Mouse (Mus musculus) intestine, postnatal 0 days (tissue): Measurements from ENCODE around the gene Rad9a. TPM values are rescaled to one million over a fixed set of nuclear protein-coding genes. Genes with fewer than 3 reads are reported as not detected.
A peak's percentile ranks its signal among the peaks of the same experiment; 100 is the strongest.

Experiments used
- ATAC-seq: fragments of 200-750 bp; cut with Nextera tagmentation; 2 replicates; pipeline ENCODE4 v1.8.0; 2017; ENCODE audit warnings: mild to moderate bottlenecking, moderate TSS enrichment, moderate library complexity
- H3K27ac ChIP-seq: fragments of 300-500 bp; sonication (generic); 2 replicates; pipeline ENCODE4 v1.5.1; 2014; ENCODE audit warnings: mild to moderate bottlenecking, low read depth, low read length, moderate library complexity
- H3K27me3 ChIP-seq: fragments of 300-500 bp; sonication (generic); replicated peaks from 2 replicates; pipeline ENCODE4 v1.6.1; 2014; ENCODE audit warnings: low read length, mixed read lengths; ENCODE audit not compliant: control insufficient read depth, insufficient read depth
- H3K36me3 ChIP-seq: fragments of 300-500 bp; sonication (generic); 2 replicates; pipeline ENCODE4 v1.6.1; 2014; ENCODE audit warnings: mild to moderate bottlenecking, moderate library complexity; ENCODE audit not compliant: control insufficient read depth, insufficient read depth
- H3K4me1 ChIP-seq: fragments of 300-500 bp; sonication (generic); replicated peaks from 2 replicates; pipeline ENCODE4 v1.6.1; 2014; ENCODE audit warnings: antibody characterized with exemption, low read length, mixed read lengths; ENCODE audit not compliant: control insufficient read depth, insufficient read depth
- H3K4me2 ChIP-seq: fragments of 300-500 bp; sonication (generic); replicated peaks from 2 replicates; pipeline ENCODE4 v1.6.1; 2014; ENCODE audit warnings: low read depth, mild to moderate bottlenecking, moderate library complexity
- H3K4me3 ChIP-seq: fragments of 300-500 bp; sonication (generic); 2 replicates; pipeline ENCODE4 v1.5.1; 2014; ENCODE audit warnings: low read depth, low read length
- H3K9ac ChIP-seq: fragments of 300-500 bp; sonication (generic); 2 replicates; pipeline ENCODE4 v1.6.1; 2014; ENCODE audit warnings: mild to moderate bottlenecking, low read depth, low read length
- H3K9me3 ChIP-seq: fragments of 300-500 bp; sonication (generic); 2 replicates; pipeline ENCODE4 v1.6.1; 2016; ENCODE audit warnings: mixed run types; ENCODE audit not compliant: control insufficient read depth
- CTCF ChIP-seq: sonication (generic); IDR thresholded peaks from 2 replicates; pipeline ENCODE4 v1.5.1; 2016; ENCODE audit warnings: low read depth, mild to moderate bottlenecking, control low read depth, antibody characterized with exemption, moderate library complexity
- WGBS: fragments of 180-500 bp; shearing (Covaris S2); extraction: QIAGEN DNeasy Blood & Tissue Kit; methylation state at CpG from one replicate; pipeline ENCODE4 v1.1.7; 2014; 5-methylcytosine and 5-hydroxymethylcytosine counted together
- polyA plus RNA-seq: library from polyadenylated mRNA; unstranded; fragments of >200 nt; fragmentation: Nextera tagmentation; extraction: Ambion mirVana; gene quantifications from 2 replicates; pipeline ENCODE4 v1.2.1, GENCODE M21; 2015

Rad9a gene
- polyA plus RNA-seq, 1 experiment from 2014 or later: 12.3 TPM

GRCm38 (mm10) chr19:4206971-4207370, 5.5 kb upstream of the Rad9a start:
- Histone ChIP-seq H3K27ac (no peak overlapping the region), H3K9me3 (no peaks in the 10 kb centered on the region), H3K9ac (no peak overlapping the region), H3K36me3 (no peaks in the 10 kb centered on the region), H3K4me2 (no peak overlapping the region), H3K27me3 (0 out of 2 replicates have a peak, but pooled peaks cover 2% of the 10 kb centered on the region), H3K4me3 (no peak overlapping the region), H3K4me1 (peaks cover 3% of the 10 kb centered on the region; the same call in 1 of the 2 replicates)
- peak; percentile 100 for TF ChIP-seq CTCF
- ATAC-seq: peak; percentile 58; the same call in 1 of the 2 replicates
- 0% methylated on average over 2 of the region's 2 CpGs for WGBS

- Histone ChIP-seq H3K4me2 (no peak overlapping the region), H3K9ac (no peak overlapping the region), H3K27me3 (0 out of 2 replicates have a peak, but pooled peaks cover 2% of the 10 kb centered on the region), H3K4me3 (no peak overlapping the region), H3K9me3 (no peaks in the 10 kb centered on the region), H3K4me1 (peaks cover 12% of the 10 kb centered on the region; the same call in 1 of the 2 replicates), H3K27ac (no peak overlapping the region), H3K36me3 (no peaks in the 10 kb centered on the region; the same call in 1 of the 2 replicates)
- WGBS: 59% methylated on average over 4 of the region's 4 CpGs
- no peak; the same call in 1 of the 2 replicates for TF ChIP-seq CTCF
- ATAC-seq: no peak
Measured at GRCm38 (mm10) chr19:4204889-4205288, 3.4 kb upstream of the Rad9a start.

- WGBS: 71% methylated on average over 13 of the region's 13 CpGs
- H3K36me3 ChIP-seq: peaks cover 8% of the 10 kb centered on the region; the same call in 1 of the 2 replicates
- no peak for TF ChIP-seq CTCF
- H3K27me3 ChIP-seq: 0 out of 2 replicates have a peak, but pooled peaks cover 2% of the 10 kb centered on the region
- no peak overlapping the region for H3K27ac ChIP-seq
- H3K9me3 ChIP-seq: no peaks in the 10 kb centered on the region
- H3K4me1 ChIP-seq: peaks cover 12% of the 10 kb centered on the region; the same call in 1 of the 2 replicates
- H3K4me2 ChIP-seq: no peak overlapping the region
- no peak overlapping the region for H3K4me3 ChIP-seq
- ATAC-seq: no peak
- no peak overlapping the region for H3K9ac ChIP-seq
Measured at GRCm38 (mm10) chr19:4203604-4204326, 2.3 kb upstream of the Rad9a start.

GRCm38 (mm10) chr19:4203148-4203547, 1.7 kb upstream of the Rad9a start:
- peak; percentile 37 for TF ChIP-seq CTCF
- WGBS: 53% methylated on average over 3 of the region's 3 CpGs

GRCm38 (mm10) chr19:4202149-4202548, 687 bp upstream of the Rad9a start:
- 0 out of 2 replicates have a peak overlapping the region, but pooled peaks have one; percentile 0 for H3K27ac ChIP-seq
- no peak for ATAC-seq
- H3K4me2 ChIP-seq: peak overlapping the region; percentile 91
- 25% methylated on average over 7 of the region's 7 CpGs for WGBS
- H3K4me1 ChIP-seq: peaks cover 12% of the 10 kb centered on the region; the same call in 1 of the 2 replicates
- peak overlapping the region; percentile 74 for H3K9ac ChIP-seq
- H3K9me3 ChIP-seq: no peaks in the 10 kb centered on the region
- TF ChIP-seq CTCF: no peak
- H3K36me3 ChIP-seq: peaks cover 14% of the 10 kb centered on the region; the same call in 1 of the 2 replicates
- 0 out of 2 replicates have a peak, but pooled peaks cover 2% of the 10 kb centered on the region for H3K27me3 ChIP-seq
- peak overlapping the region; percentile 70 for H3K4me3 ChIP-seq

More at GRCm38 (mm10) chr19:4203148-4203547, 1.7 kb upstream of the Rad9a start:
- no peak overlapping the region for H3K27ac ChIP-seq
- no peak for ATAC-seq
- 0 out of 2 replicates have a peak, but pooled peaks cover 2% of the 10 kb centered on the region for H3K27me3 ChIP-seq
- H3K4me2 ChIP-seq: no peak overlapping the region
- no peak overlapping the region for H3K9ac ChIP-seq
- no peaks in the 10 kb centered on the region for H3K9me3 ChIP-seq
- H3K4me3 ChIP-seq: no peak overlapping the region
- H3K4me1 ChIP-seq: peaks cover 12% of the 10 kb centered on the region; the same call in 1 of the 2 replicates
- H3K36me3 ChIP-seq: peaks cover 8% of the 10 kb centered on the region; the same call in 1 of the 2 replicates

- peaks cover 18% of the 10 kb centered on the region for H3K4me1 ChIP-seq
Measured at GRCm38 (mm10) chr19:4197180-4197579, 4.3 kb downstream of the Rad9a start.

More at GRCm38 (mm10) chr19:4197180-4197579, 4.3 kb downstream of the Rad9a start:
- Histone ChIP-seq H3K9me3 (no peaks in the 10 kb centered on the region), H3K4me2 (no peak overlapping the region), H3K27me3 (no peaks in the 10 kb centered on the region), H3K9ac (no peak overlapping the region), H3K36me3 (peaks cover 46% of the 10 kb centered on the region), H3K27ac (no peak overlapping the region), H3K4me3 (no peak overlapping the region)
- no peak for ATAC-seq
- WGBS: 64% methylated on average over 3 of the region's 3 CpGs
- TF ChIP-seq CTCF: no peak
